Mouse (Mus musculus): ENCODE results near the gene Rhox11. TPM values are rescaled to one million over a fixed set of nuclear protein-coding genes. Genes with fewer than 3 reads are reported as not detected.
"Not testable (repeated sequence)": the region's sequence is repeated elsewhere in the genome, so short reads cannot be mapped to it uniquely, and the experiment has no call there.

The Rhox11 gene
- polyA plus RNA-seq (2015; fragmentation: Nextera tagmentation; extraction: Ambion mirVana): not detected in 2 replicates

DNA sequence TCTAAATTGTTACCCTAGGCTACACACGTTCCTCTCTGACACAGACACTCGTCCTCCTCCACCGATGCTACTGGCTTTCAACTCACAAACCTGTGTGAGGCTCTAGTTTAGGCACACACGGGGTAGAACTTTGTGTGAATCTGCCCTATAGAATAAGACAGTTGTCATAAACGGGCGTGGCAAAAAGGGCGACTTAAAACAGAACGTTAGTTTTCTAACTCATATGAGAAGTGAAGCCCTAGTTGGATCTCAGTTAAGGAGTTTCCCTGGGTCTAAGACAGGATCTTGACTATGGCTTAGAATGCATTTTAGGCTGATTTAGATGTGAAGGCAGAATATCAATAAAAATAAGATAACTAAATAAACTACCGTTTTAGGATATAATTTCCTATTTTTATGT lies at the start of gene Rhox11:
TSS of gene Rhox11 (minus strand) at position 101 of the 400 bp plus-strand sequence.
- 86% methylated on average over 9 of the region's 9 CpGs for WGBS

GRCm38 (mm10) chrX:38121478-38121877 lies 36.5 kb upstream of the Rhox11 start:
- 91% methylated on average over 34 of the region's 34 CpGs for WGBS
- Histone ChIP-seq H3K27me3 (replicated peaks) (no peaks in the 10 kb centered on the region), H3K4me3 (no peak overlapping the region), H3K36me3 (replicated peaks) (no peaks in the 10 kb centered on the region), H3K27ac (no peak overlapping the region), H3K4me1 (no peaks in the 10 kb centered on the region), H3K9me3 (no peaks in the 10 kb centered on the region), H3K4me2 (no peak overlapping the region), H3K9ac (no peak overlapping the region)
- no peak for ATAC-seq (replicated peaks)

More for the DNA sequence above, at the start of gene Rhox11:
- no peak within 1 kb of the TSS for H3K4me2 ChIP-seq
- no peak within 1 kb of the TSS for H3K4me3 ChIP-seq
- H3K9me3 ChIP-seq: no peaks in the 10 kb centered on the region
- no peak within 1 kb of the TSS for H3K9ac ChIP-seq
- no peak within 1 kb of the TSS for H3K27ac ChIP-seq
- no peaks in the 10 kb centered on the region for H3K27me3 ChIP-seq (replicated peaks)
- ATAC-seq (replicated peaks): no peak
- H3K36me3 ChIP-seq (replicated peaks): no peaks in the 10 kb centered on the region
- no peaks in the 10 kb centered on the region for H3K4me1 ChIP-seq

DNA sequence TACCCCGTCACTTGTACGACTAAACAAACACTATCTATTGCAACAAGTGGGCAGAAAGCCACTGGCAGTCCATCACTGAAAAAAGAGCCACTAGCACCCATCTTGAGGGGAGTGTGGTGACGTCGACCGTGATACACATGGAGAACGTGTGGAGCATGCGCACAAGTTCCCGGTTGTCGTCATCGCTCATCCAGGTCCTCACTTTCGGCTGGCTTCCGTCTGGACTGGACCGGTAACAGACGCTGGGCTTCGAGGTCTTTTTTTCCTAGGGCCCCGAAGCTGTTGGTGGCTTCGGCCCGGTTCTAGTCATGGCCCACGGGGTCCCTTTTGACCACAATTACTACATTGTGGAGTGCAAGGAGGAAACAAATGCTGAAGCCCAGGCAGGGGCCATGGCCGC lies 36.0 kb upstream of the Rhox11 start, which contains the start of gene Rhox13:
TSS of gene Rhox13 (plus strand) at position 238 of the 400 bp plus-strand sequence.
- Histone ChIP-seq H3K4me3 (no peak within 1 kb of the TSS), H3K9me3 (no peaks in the 10 kb centered on the region), H3K27ac (no peak within 1 kb of the TSS), H3K4me2 (no peak within 1 kb of the TSS), H3K4me1 (no peaks in the 10 kb centered on the region), H3K9ac (no peak within 1 kb of the TSS), H3K27me3 (replicated peaks) (no peaks in the 10 kb centered on the region), H3K36me3 (replicated peaks) (no peaks in the 10 kb centered on the region)
- WGBS: 97% methylated on average over 20 of the region's 20 CpGs
- ATAC-seq (replicated peaks): no peak

DNA sequence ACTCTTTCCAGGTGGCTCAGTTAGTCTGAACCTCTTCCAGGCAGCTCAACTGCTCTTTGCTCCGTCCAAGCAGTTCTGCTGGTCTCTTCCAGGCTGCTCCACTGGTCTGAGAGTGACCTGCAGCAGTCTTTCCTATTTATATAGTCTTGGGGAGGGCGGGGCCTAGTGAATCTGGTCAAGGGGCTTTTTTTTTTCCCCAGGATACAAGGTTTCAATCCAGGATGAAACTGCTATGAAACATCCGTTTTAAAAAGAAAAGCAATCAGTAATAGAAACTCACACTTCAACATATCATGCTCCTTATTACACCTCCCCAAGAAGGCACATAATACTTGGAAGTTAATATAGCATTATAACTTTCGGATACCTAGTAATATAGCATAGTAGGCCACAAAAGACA lies 25.9 kb upstream of the Rhox11 start, which contains the start of gene Rhox12:
TSS of gene Rhox12 (minus strand) at position 101 of the 400 bp plus-strand sequence.
- no peaks in the 10 kb centered on the region for H3K4me1 ChIP-seq
- no peak within 1 kb of the TSS for H3K27ac ChIP-seq
- WGBS: 69% methylated on average over 4 of the region's 4 CpGs

GRCm38 (mm10) chrX:38084226-38084625 lies 715 bp downstream of the Rhox11 start:
- Histone ChIP-seq H3K36me3 (replicated peaks) (no peaks in the 10 kb centered on the region), H3K4me2 (no peak overlapping the region), H3K27ac (no peak overlapping the region), H3K4me1 (no peaks in the 10 kb centered on the region), H3K27me3 (replicated peaks) (no peaks in the 10 kb centered on the region), H3K4me3 (no peak overlapping the region), H3K9ac (no peak overlapping the region), H3K9me3 (no peaks in the 10 kb centered on the region)
- WGBS: 22% methylated on average over 12 of the region's 12 CpGs
- ATAC-seq (replicated peaks): no peak

More for the DNA sequence above, 25.9 kb upstream of the Rhox11 start, which contains the start of gene Rhox12:
- no peak within 1 kb of the TSS for H3K9ac ChIP-seq
- no peaks in the 10 kb centered on the region for H3K9me3 ChIP-seq
- H3K36me3 ChIP-seq (replicated peaks): no peaks in the 10 kb centered on the region
- no peaks in the 10 kb centered on the region for H3K27me3 ChIP-seq (replicated peaks)
- H3K4me2 ChIP-seq: no peak within 1 kb of the TSS
- no peak for ATAC-seq (replicated peaks)
- no peak within 1 kb of the TSS for H3K4me3 ChIP-seq

DNA sequence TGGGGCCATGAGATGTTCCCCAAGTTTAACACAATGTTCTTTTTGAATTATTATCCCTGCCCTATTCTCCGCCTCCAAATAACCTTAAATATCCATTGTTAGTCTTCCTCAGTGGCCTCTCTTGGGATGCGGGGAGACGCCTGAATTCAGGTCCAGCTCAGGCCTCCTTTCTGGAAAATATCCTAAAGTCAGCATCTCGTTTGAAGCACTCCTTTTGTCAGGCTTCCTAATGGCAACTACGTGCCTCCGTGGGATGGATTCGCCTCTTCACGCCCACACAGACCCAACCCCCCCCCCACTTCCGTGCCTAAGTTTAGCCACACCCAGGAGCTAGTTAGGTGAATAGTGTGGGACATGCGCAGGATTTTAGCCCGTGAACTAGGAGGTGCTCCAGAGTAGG lies 18.8 kb downstream of the Rhox11 start, which contains the start of gene Rhox10:
TSS of gene Rhox10 (plus strand) at position 301 of the 400 bp plus-strand sequence.
- H3K4me3 ChIP-seq: no peak within 1 kb of the TSS
- 85% methylated on average over 11 of the region's 11 CpGs for WGBS
- H3K27ac ChIP-seq: no peak within 1 kb of the TSS
- H3K9me3 ChIP-seq: no peaks in the 10 kb centered on the region
- no peak for ATAC-seq (replicated peaks)
- no peak within 1 kb of the TSS for H3K9ac ChIP-seq
- H3K36me3 ChIP-seq (replicated peaks): no peaks in the 10 kb centered on the region
- no peaks in the 10 kb centered on the region for H3K4me1 ChIP-seq
- H3K4me2 ChIP-seq: no peak within 1 kb of the TSS
- no peaks in the 10 kb centered on the region for H3K27me3 ChIP-seq (replicated peaks)

- Histone ChIP-seq H3K9me3 (no peaks in the 10 kb centered on the region), H3K27ac (no peak overlapping the region), H3K4me3 (no peak overlapping the region), H3K4me1 (no peaks in the 10 kb centered on the region), H3K36me3 (replicated peaks) (no peaks in the 10 kb centered on the region), H3K27me3 (replicated peaks) (no peaks in the 10 kb centered on the region), H3K4me2 (no peak overlapping the region), H3K9ac (no peak overlapping the region)
- ATAC-seq (replicated peaks): no peak
- WGBS: 0% methylated on average over 1 of the region's 1 CpGs
Observed at GRCm38 (mm10) chrX:38061544-38061943, 23.4 kb downstream of the Rhox11 start.

GRCm38 (mm10) chrX:38043014-38043413 lies 41.9 kb downstream of the Rhox11 start, which contains the start of gene Btg1-ps2:
TSS of gene Btg1-ps2 (minus strand) at chrX:38043114.
- H3K4me3 ChIP-seq; H3K4me1 ChIP-seq; H3K9me3 ChIP-seq; H3K4me2 ChIP-seq; ATAC-seq (replicated peaks); H3K27ac ChIP-seq; H3K9ac ChIP-seq; H3K36me3 ChIP-seq (replicated peaks); H3K27me3 ChIP-seq (replicated peaks): not testable (repeated sequence)

DNA sequence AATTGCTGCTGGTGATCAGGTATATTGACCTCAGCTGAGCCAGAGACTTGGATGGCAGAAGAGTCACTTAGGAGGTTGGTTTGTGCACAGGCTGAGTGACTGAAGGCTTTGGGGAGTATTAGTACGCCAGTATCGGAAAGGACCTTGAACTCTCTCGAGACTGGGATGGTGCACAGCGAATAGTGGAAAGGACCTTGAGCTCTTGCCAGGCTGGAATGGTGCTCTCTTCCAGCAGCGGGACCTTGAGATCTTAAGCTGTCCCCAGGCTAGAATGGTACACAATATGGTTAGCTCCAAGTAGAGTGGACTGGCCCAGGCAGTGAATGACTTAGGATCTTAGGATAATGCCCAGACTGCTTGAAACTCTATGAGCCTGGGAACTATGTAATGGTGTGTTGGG lies 45.3 kb downstream of the Rhox11 start:
- 92% methylated on average over 5 of the region's 5 CpGs for WGBS
- no peak for ATAC-seq (replicated peaks)
- H3K9ac ChIP-seq: no peak overlapping the region

GRCm38 (mm10) chrX:38033841-38034240 lies 51.1 kb downstream of the Rhox11 start:
- Histone ChIP-seq H3K36me3 (replicated peaks) (no peaks in the 10 kb centered on the region), H3K4me3 (no peak overlapping the region), H3K27ac (no peak overlapping the region), H3K27me3 (replicated peaks) (no peaks in the 10 kb centered on the region), H3K4me2 (no peak overlapping the region), H3K9ac (no peak overlapping the region), H3K9me3 (no peaks in the 10 kb centered on the region), H3K4me1 (no peaks in the 10 kb centered on the region)
- ATAC-seq (replicated peaks): no peak
- 42% methylated on average over 2 of the region's 2 CpGs for WGBS

More for the DNA sequence above, 45.3 kb downstream of the Rhox11 start:
- Histone ChIP-seq H3K9me3 (no peaks in the 10 kb centered on the region), H3K27ac (no peak overlapping the region), H3K4me2 (no peak overlapping the region), H3K27me3 (replicated peaks) (no peaks in the 10 kb centered on the region), H3K4me1 (no peaks in the 10 kb centered on the region), H3K36me3 (replicated peaks) (no peaks in the 10 kb centered on the region), H3K4me3 (no peak overlapping the region)

Other genes starting within 250 kb of the Rhox11 start
- not detected in 2 replicates for gene Rhox8, start 206.2 kb downstream of the Rhox11 start, polyA plus RNA-seq (2015; fragmentation: Nextera tagmentation; extraction: Ambion mirVana)
- gene Rhox7b, start 187.9 kb downstream of the Rhox11 start, polyA plus RNA-seq (2015; fragmentation: Nextera tagmentation; extraction: Ambion mirVana): not detected in 2 replicates
- not detected in 2 replicates for gene Rhox9, start 183.4 kb downstream of the Rhox11 start, polyA plus RNA-seq (2015; fragmentation: Nextera tagmentation; extraction: Ambion mirVana)
- gene Btg1-ps1, start 66.3 kb downstream of the Rhox11 start, polyA plus RNA-seq (2015; fragmentation: Nextera tagmentation; extraction: Ambion mirVana): not detected in 2 replicates
- gene Btg1-ps2, start 42.0 kb downstream of the Rhox11 start, polyA plus RNA-seq (2015; fragmentation: Nextera tagmentation; extraction: Ambion mirVana): not detected in 2 replicates
- gene Rhox10, start 18.7 kb downstream of the Rhox11 start, polyA plus RNA-seq (2015; fragmentation: Nextera tagmentation; extraction: Ambion mirVana): not detected in 2 replicates
- gene Rhox12, start 25.8 kb upstream of the Rhox11 start, polyA plus RNA-seq (2015; fragmentation: Nextera tagmentation; extraction: Ambion mirVana): not detected in 2 replicates
- gene Rhox13, start 36.1 kb upstream of the Rhox11 start, polyA plus RNA-seq (2015; fragmentation: Nextera tagmentation; extraction: Ambion mirVana): not detected in 2 replicates
- 5.0 and 5.5 TPM in 2 replicates for gene Zbtb33, start 104.7 kb upstream of the Rhox11 start, polyA plus RNA-seq (2015; fragmentation: Nextera tagmentation; extraction: Ambion mirVana)
- 21.6 and 25.9 TPM in 2 replicates for gene Tmem255a, start 167.3 kb upstream of the Rhox11 start, polyA plus RNA-seq (2015; fragmentation: Nextera tagmentation; extraction: Ambion mirVana)
- not detected in 2 replicates for gene Atp1b4, start 231.0 kb upstream of the Rhox11 start, polyA plus RNA-seq (2015; fragmentation: Nextera tagmentation; extraction: Ambion mirVana)

All from midbrain, embryonic 15.5 days (tissue).